Mouse (Mus musculus) mouse trophoblast stem cell (cell line): ENCODE measurements around the gene Daam1.

Experiments
- in situ Hi-C, 2 experiments: fragments of 300-500 bp; cut with MseI, MboI; formaldehyde crosslinking; loops; 2 replicates in 1 of 2; 3 replicates in 1 of 2; pipeline ENCODE4 v1.15.1; 2025

The Daam1 gene

GRCm38 (mm10) chr12:71863846-71864543 lies 33.1 kb downstream of the Daam1 start:
- in situ Hi-C loops = no loop called here

DNA sequence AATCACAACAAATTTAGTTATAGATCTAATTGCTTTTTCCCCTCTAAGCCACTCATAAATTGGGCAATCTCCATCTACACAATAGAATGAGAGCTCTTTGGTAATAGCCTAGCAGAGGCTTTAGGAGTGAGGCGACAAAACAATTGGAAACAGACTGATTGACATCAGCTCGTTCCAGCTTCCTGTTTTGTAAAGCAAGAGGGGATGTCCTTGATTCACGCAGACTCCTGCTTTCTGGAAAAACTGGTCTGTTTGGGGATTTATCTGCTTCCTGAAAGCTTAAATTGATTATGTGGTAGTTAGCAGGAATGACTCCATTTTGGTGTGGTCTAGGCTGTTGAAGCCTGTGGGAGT lies 33.6 kb downstream of the Daam1 start:
- in situ Hi-C loops = no loop called here

DNA sequence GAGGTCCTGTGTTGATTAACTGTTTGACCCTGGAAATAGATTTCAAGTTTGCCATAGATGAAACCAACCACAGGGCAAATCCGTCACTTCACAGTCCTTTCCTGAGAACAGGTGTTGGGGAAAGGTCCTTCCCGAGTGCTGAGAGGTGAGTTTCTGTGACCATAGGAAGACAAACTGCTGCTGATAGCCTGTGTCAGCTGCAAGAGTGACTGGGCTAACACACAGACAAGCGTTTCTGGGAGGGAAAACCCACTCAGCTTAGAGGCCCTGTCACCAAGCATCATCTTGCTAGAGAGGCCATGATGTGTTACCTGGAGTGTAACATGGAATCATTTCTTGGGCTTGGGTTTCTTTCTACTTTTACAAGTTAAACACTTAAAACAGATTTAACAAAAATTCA lies 35.1 kb downstream of the Daam1 start:
- in situ Hi-C loops = no loop called here

DNA sequence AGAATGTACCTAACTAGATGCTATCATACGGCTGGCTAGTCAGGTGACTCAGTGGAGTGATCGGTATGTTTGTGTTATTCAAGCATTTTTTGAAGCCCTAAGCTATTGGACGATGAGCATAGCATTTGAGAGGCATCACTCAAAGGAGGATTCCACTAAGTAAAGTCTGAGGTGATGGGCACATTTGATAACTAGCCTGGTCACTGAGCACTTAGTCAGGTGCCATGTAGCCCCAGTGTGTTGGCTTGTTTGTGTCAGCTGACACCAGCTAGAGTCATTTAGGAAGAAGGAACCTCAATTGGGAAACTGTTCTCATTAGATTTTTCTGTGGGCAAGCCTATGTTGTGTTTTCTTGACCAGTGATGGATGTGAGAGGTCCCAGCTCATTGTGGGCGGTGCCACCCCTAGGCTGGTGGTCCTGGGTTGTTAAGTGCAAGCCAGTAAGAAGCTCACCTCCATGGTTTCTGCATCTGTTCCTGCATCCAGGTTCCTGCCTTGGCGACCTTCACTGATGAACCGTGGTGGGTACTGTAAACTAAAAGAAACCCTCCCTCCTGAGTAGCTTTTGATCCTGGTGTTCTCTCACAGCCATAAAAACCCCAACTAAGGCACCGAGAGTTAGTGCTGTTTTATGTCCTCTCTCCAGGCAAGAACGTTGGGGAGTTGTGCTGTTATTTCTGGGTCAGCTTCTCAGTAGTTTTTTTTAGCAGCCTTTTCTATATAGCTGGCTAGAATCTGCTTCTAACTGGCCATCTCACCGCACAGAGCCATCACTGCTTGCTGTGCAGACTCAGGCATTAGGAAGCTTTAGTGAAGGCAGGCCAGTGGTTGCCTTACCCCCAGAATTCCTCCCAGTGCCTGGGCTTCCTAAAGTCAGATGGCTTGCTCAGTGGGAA lies 36.7 kb downstream of the Daam1 start:
- in situ Hi-C loops = no loop called here

- in situ Hi-C loops = no loop called here
Observed at GRCm38 (mm10) chr12:71870644-71871043, 39.8 kb downstream of the Daam1 start.

- in situ Hi-C loops = no loop called here
Observed at GRCm38 (mm10) chr12:71872330-71872729, 41.5 kb downstream of the Daam1 start.

DNA sequence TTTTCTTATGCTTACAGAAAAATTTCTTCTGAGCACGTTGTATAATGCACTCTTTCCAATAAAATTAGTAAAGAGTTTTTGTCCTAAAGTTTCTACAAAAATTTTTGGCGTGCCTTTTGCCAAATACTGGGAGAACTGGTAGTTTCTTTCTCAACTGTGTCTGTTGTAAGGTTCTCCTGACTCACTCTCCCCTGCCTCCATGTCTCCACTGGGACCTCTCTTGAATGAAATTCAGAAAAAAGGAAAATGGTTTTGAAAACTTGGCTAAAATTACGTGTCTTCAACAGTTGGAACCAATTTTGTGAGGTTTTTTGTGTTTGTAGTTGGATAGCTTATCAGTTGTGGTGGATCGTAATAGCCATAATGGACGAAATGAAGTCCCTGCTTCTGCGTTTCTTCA lies 43.7 kb downstream of the Daam1 start:
- in situ Hi-C loops = no loop called here

- in situ Hi-C loops = no loop called here
Observed at GRCm38 (mm10) chr12:71874984-71875383, 44.1 kb downstream of the Daam1 start.

- in situ Hi-C loops = no loop called here
Observed at GRCm38 (mm10) chr12:71875761-71876489, 45.0 kb downstream of the Daam1 start.

DNA sequence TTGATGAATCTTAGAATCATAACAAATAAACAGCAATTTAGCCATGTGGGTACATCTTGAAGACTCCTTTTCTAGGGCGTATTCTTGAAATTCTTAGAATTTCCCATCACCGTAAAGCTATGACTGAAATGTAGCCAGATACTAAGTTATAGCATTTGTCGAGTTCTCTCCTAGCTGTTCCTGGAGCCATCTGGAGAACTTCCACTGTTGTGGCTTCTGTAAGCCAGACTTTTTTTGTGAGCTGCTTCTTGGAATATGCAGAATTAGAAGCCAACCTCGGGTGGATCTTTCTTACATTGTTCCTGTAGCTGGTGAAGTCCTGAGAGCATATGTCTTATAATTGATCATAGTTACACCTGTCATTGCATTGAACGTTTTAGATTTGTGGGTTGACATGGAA lies 50.1 kb downstream of the Daam1 start:
- in situ Hi-C loops = no loop called here

GRCm38 (mm10) chr12:71881477-71881876 lies 50.6 kb downstream of the Daam1 start:
- in situ Hi-C loops = no loop called here

GRCm38 (mm10) chr12:71883066-71883711 lies 52.3 kb downstream of the Daam1 start:
- in situ Hi-C loops = no loop called here

- in situ Hi-C loops = no loop called here
Observed at GRCm38 (mm10) chr12:71885170-71885574, 54.3 kb downstream of the Daam1 start.

DNA sequence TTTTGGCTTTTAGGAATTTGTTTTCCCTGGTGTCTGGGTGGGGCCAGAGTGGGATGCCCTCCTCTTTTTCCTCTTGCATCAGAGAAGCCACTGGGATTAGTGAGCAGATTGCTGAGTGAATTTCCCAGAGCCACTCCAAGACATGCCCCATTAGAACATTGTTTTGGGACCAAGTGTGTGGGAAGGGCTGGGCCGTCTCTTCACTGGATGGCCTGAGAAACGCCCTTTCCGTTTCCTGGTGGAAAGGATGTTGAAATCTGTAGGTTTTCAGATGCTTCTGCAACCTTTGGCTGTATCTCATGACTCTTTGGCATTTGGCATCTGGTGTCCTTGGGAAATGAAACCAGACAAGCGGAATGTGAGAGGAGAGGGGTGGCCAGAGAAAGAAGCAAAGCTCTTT lies 54.8 kb downstream of the Daam1 start:
- in situ Hi-C loops = no loop called here

DNA sequence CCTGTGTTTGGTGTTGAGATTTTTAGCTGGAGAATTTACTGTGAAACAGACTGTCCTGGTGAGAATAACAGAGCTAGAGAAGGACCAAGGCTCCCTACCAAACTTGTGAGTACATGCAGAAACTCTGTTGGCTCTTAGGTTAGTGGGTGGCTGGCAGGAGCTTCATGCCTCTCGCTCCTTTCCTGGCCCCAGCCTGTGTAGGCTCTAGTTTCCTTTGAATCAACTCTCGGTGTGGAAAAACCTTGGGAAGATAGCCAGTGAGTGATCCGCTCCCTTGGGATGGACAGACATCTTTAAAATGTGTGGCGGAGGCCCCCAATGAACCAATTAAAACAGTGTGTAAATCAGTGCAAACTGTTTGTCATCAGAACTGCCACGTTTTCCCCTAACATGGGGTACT lies 55.5 kb downstream of the Daam1 start:
- in situ Hi-C loops = no loop called here

- in situ Hi-C loops = no loop called here
Observed at GRCm38 (mm10) chr12:71886941-71887340, 56.1 kb downstream of the Daam1 start.

- in situ Hi-C loops = no loop called here
Observed at GRCm38 (mm10) chr12:71888370-71888769, 57.5 kb downstream of the Daam1 start.

DNA sequence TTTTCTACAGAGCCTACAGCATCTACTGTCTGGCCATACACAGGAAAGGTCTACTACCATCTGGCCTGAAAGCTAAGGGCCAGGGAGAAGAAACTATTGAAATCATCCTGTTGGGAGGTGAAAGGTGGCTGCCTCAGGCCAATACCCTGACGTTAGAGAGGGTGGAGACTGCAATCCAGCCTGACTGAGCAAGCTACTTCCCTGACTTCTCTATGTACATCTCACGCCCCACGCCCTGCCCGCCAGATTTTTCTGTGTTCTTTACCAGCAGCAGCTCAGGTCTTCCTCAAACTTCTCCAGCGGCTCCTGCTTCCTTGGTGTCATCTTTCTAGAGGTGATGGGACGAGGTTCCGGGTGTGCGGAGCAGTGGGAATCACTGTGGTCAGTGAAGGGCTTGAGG lies 58.4 kb downstream of the Daam1 start:
- in situ Hi-C loops = no loop called here

GRCm38 (mm10) chr12:71890282-71890681 lies 59.4 kb downstream of the Daam1 start:
- in situ Hi-C loops = no loop called here

DNA sequence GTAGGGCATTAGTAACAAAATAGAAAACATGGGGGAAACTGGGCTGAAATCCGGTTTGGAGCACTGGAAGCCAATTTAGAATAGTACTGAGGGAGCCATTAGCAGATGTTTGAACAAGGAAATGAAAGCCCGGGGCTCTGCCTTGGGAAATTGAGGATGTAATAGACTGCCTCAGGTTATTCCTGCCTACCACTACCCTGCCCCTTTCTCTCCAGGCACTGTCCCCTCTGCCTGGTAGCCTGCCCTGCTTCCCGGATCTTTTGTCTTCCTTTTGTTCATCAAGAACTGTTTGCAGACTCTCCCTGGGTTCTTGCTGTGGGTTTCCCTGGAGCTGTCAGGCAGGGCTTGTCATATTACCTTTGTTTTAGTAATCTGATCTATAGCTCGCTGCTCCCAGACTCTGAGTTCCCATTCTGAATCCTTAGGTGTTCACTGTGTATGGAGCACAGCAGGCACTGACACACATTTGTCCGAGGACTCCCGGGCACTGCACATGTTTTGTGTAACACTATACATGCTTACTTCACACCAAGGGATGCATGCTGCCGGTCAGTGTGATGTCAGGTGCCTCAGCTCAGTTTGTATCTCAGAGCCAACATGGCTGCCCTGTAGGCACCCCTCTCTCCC lies 61.0 kb downstream of the Daam1 start:
- in situ Hi-C loops = no loop called here

DNA sequence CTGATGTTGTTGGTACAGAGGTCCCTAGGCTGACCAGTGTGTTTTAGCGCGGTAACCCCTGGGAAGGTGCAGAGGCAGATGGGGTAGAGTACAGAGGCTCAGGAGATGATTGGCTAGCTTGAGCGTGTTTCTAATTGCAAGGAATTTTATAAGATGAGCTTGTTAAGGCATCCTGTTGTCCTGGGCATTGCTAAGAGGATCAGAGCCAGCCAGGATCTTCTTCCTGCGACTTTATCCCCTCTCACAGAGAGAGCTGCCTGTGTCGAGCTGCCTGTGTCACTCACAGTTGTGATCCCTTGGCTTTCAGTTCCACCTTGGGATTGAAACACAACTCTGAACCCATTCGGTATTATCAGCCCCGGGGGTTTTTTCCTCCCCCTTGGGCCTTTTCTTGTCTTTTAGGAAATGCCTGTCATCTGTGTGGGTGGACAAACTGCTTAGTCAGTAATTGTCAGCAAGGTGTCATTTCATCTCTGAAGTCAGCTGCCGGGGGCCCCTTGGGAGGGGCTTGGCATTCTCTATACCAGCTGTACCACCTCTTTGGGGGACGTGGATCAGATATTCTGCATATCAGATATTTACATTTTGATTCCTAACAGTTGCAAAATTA lies 62.2 kb downstream of the Daam1 start:
- in situ Hi-C loops = no loop called here
